Mouse (Mus musculus) ES-Bruce4 (cell line): ENCODE measurements at regions not wholly inside any gene's neighbourhood (a gene's known extent, or its start where the extent isn't known, plus 50 kb on each side); places are given as distances from the start of the nearest gene placed in this dataset.

Source experiments
- H3K27ac ChIP-seq: 2 replicates; pipeline ENCODE4 v1.5.1; 2012; ENCODE audit warnings: low read length, inconsistent platforms; ENCODE audit not compliant: insufficient read depth
- H3K27me3 ChIP-seq: 2 replicates; pipeline ENCODE4 v1.6.1; 2012; ENCODE audit warnings: mild to moderate bottlenecking, low read length, inconsistent platforms; ENCODE audit not compliant: control insufficient read depth, poor library complexity, insufficient read depth, severe bottlenecking
- H3K36me3 ChIP-seq: 2 replicates; pipeline ENCODE4 v1.6.1; 2012; ENCODE audit warnings: inconsistent platforms, mild to moderate bottlenecking, low read length, moderate library complexity; ENCODE audit not compliant: control insufficient read depth, poor library complexity, insufficient read depth, severe bottlenecking
- H3K4me1 ChIP-seq: one replicate; pipeline ENCODE4 v1.8.1; 2011; ENCODE audit warnings: low read length; ENCODE audit not compliant: control insufficient read depth, insufficient read depth
- H3K4me3 ChIP-seq: 2 replicates; pipeline ENCODE4 v1.5.1; 2011; ENCODE audit warnings: low read depth, mild to moderate bottlenecking, low read length
- H3K9ac ChIP-seq: 2 replicates; pipeline ENCODE4 v1.6.1; 2012; ENCODE audit warnings: low read depth, mild to moderate bottlenecking, inconsistent platforms; ENCODE audit not compliant: poor library complexity, severe bottlenecking
- H3K9me3 ChIP-seq: replicated peaks from 2 replicates; pipeline ENCODE4 v1.6.1; 2012; ENCODE audit warnings: mild to moderate bottlenecking, low read length, inconsistent platforms; ENCODE audit not compliant: control insufficient read depth, poor library complexity, insufficient read depth, severe bottlenecking
- CTCF ChIP-seq: IDR thresholded peaks from one replicate; pipeline ENCODE4 v1.8.1; 2011; ENCODE audit warnings: low read depth, low read length
- EP300 ChIP-seq: IDR thresholded peaks from 2 replicates; pipeline ENCODE4 v1.6.1; 2011; ENCODE audit warnings: low read depth, low read length; ENCODE audit not compliant: insufficient read depth
- POLR2A ChIP-seq: IDR thresholded peaks from one replicate; pipeline ENCODE4 v1.8.1; 2011; ENCODE audit warnings: low read length; ENCODE audit not compliant: insufficient read depth

DNA sequence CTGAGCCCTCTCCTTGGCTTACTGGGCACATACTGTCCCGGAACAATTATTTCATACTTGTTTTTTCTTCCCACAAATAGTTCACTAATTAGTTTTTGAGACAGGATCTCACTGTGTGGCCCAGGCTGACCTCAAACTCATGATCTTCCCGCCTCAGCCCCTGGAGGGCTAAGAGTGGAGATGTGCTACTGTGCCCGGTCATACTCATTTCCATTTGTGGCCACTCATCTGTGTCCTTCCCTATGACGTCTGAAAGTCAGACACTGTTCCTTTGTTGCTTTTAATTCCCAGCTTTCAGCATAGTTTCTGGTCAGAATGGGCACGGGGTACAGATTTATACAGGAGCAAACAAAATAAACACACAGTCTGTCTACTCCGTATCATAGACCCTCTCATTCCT lies 242.7 kb upstream of the Kif2a start:
- H3K4me1 ChIP-seq = no peaks in the 10 kb centered on the region
- no peak overlapping the region for H3K9ac ChIP-seq
- H3K36me3 ChIP-seq = no peaks in the 10 kb centered on the region
- H3K4me3 ChIP-seq = no peak overlapping the region
- no peak overlapping the region for H3K27ac ChIP-seq
- no peaks in the 10 kb centered on the region for H3K9me3 ChIP-seq
- no peaks in the 10 kb centered on the region for H3K27me3 ChIP-seq
- no peak for TF ChIP-seq CTCF
- TF ChIP-seq POLR2A = no peak
- TF ChIP-seq EP300 = no peak

DNA sequence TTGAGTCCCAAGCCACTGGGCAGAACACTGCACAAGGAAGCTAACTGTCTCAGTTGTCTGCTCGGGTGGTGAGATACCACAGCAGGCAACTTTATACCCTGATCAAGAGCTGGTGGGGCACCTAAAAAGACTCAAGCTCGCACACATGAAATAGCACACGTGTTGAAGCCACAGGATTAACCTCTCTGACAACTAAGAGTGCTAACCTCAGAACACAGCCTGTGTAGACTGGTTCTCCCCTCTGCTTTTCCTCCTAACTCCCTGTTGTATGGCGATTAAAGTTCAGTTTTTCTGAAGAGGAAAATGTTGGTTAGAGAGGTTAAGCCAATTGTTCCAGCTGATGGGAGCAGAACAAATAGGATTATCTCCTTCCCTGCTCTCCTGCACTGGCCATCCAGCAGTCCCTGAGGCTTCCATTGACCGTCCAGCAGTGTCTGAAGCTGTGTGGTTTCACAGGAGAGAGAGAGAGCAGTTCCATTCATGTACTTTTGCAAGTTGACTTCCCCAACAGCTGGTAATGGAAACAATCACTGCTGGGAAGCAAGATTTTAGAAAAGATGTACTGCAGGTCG lies 239.6 kb upstream of the Kif2a start:
- H3K4me1 ChIP-seq = no peaks in the 10 kb centered on the region
- no peak overlapping the region for H3K27ac ChIP-seq
- no peak overlapping the region for H3K9ac ChIP-seq
- H3K27me3 ChIP-seq = no peaks in the 10 kb centered on the region
- TF ChIP-seq POLR2A (no peak), EP300 (no peak), CTCF (no peak)
- no peak overlapping the region for H3K4me3 ChIP-seq
- H3K36me3 ChIP-seq = no peaks in the 10 kb centered on the region
- H3K9me3 ChIP-seq = no peaks in the 10 kb centered on the region

DNA sequence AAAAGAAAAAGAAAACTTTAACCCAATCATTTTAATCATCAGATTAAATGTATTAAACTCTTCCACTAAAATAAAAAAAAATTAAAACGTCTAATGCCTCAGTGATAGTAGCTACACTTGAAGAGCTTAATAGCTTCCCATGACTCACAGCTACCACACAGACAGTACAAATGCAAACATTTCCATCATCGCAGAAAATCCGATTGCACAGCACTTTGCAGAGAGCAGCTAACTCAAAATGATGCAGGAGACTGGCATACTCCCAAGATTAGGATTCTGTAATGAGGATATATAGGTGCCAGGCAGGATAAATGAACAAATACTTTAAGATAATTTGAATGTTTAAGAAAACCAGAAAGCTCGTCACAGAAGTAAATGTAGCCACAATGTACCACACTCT lies 238.3 kb upstream of the Kif2a start:
- no peak overlapping the region for H3K4me3 ChIP-seq
- no peaks in the 10 kb centered on the region for H3K9me3 ChIP-seq
- H3K27me3 ChIP-seq = no peaks in the 10 kb centered on the region
- no peaks in the 10 kb centered on the region for H3K36me3 ChIP-seq
- TF ChIP-seq CTCF = no peak
- no peak overlapping the region for H3K27ac ChIP-seq
- H3K9ac ChIP-seq = no peak overlapping the region
- H3K4me1 ChIP-seq = no peaks in the 10 kb centered on the region

DNA sequence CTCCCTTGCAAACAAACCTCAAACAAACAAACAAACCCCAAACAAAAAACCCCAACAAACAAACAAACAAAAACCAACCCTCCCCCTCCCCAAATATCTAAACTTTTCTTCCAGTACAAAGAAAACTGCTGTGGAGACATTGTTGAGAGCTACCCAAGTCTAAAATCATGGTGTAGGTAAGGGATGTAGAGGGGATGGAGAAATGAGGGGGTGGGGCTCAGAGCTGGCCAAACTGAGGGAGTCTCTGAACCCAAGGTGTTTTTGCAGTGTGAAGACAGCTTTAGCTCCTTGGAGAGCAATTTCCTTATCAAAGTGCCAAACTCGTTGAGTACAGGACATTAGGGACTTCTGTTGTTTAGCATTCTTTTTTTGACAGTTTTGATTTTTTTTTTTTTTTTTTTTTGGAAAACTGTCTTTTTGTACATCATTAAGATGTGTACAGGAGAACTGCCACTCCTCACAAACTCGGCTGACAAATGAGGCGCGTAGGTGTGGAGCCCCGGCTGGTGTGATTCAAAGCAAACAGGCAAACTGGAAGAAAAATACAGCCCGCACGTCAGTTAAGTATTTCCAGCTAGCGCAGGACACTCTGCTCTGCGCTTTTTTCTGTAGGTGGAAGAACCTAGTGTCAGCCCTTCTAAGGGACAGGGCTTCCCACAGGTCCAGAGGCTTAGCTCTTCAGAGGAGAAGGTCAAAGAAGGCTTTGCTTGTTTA lies 226.0 kb upstream of the Kif2a start:
- Histone ChIP-seq H3K9ac (no peak overlapping the region), H3K36me3 (no peaks in the 10 kb centered on the region), H3K4me1 (no peaks in the 10 kb centered on the region), H3K27me3 (no peaks in the 10 kb centered on the region), H3K4me3 (no peak overlapping the region), H3K9me3 (no peaks in the 10 kb centered on the region), H3K27ac (no peak overlapping the region)
- no peak for TF ChIP-seq EP300
- no peak for TF ChIP-seq CTCF
- no peak for TF ChIP-seq POLR2A

DNA sequence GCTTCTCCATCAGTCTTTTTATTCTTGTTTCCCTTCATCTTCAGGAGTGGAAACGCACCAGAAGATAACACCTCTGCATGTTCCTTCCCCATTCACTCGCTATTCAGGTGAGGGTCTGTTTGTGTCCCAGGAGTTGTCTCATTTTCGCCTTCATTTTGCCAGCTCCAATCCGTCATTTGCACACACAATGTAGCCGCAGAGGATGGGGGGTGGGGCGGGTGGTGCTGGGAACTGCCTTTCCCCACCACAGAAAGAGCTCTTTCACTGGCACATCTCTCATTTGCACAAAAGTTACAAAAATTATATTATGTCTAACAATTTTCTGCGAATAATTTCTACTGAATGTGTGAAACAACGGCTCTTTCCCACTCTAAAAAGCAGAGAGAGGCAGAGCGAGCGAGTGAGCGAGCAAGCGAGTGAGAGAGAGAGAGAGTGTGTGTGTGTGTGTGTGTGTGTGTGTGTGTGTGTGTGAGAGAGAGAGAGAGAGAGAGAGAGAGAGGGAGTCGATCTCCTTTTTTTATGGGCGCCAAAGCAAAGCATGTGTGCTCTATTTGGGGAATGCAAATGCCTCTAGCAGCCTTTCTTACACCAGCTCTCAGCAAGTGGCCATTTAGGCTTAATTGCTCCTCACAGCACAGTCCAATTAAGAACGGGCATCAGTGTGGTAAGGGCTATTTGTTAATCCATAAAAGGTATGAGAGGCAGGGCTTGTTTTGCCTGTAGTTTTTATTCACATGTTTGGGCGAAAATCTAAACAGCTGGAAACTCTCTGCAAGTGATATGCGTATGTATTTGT lies 225.2 kb upstream of the Kif2a start:
- H3K27me3 ChIP-seq = no peaks in the 10 kb centered on the region
- no peaks in the 10 kb centered on the region for H3K4me1 ChIP-seq
- H3K9ac ChIP-seq = no peak overlapping the region
- no peak for TF ChIP-seq EP300
- no peak for TF ChIP-seq POLR2A
- TF ChIP-seq CTCF = no peak
- no peaks in the 10 kb centered on the region for H3K9me3 ChIP-seq
- H3K27ac ChIP-seq = no peak overlapping the region
- no peak overlapping the region for H3K4me3 ChIP-seq
- no peaks in the 10 kb centered on the region for H3K36me3 ChIP-seq

DNA sequence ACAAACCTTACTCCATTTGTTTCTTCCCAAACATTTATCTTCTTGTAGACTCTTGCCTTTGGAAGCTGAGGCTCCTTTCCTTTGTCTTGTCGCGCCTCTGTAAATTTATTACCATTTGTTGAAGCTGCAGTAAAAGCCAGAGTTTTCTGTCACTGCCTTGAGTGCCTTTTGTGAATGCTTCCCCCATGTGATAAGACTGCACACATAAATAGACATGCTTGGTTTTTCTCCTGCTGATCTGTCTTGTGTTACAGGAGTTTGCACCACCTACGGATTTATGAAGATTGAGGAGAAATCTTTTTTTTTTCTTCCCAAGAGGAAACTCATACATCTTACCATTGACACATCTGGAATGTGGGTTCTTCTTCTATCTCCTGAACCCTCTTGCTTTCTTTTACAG lies 222.2 kb upstream of the Kif2a start:
- Histone ChIP-seq H3K9ac (no peak overlapping the region), H3K27ac (no peak overlapping the region), H3K27me3 (no peaks in the 10 kb centered on the region), H3K4me3 (no peak overlapping the region), H3K4me1 (no peaks in the 10 kb centered on the region), H3K36me3 (no peaks in the 10 kb centered on the region), H3K9me3 (no peaks in the 10 kb centered on the region)
- TF ChIP-seq POLR2A (no peak), EP300 (no peak)
